Mouse (Mus musculus): ENCODE data around the gene Gramd2. TPM values are rescaled to one million over a fixed set of nuclear protein-coding genes. Genes with fewer than 3 reads are reported as not detected.

Gene Gramd2
- polyA plus RNA-seq, 1 experiment from 2014 or later, result 6.2 TPM

DNA sequence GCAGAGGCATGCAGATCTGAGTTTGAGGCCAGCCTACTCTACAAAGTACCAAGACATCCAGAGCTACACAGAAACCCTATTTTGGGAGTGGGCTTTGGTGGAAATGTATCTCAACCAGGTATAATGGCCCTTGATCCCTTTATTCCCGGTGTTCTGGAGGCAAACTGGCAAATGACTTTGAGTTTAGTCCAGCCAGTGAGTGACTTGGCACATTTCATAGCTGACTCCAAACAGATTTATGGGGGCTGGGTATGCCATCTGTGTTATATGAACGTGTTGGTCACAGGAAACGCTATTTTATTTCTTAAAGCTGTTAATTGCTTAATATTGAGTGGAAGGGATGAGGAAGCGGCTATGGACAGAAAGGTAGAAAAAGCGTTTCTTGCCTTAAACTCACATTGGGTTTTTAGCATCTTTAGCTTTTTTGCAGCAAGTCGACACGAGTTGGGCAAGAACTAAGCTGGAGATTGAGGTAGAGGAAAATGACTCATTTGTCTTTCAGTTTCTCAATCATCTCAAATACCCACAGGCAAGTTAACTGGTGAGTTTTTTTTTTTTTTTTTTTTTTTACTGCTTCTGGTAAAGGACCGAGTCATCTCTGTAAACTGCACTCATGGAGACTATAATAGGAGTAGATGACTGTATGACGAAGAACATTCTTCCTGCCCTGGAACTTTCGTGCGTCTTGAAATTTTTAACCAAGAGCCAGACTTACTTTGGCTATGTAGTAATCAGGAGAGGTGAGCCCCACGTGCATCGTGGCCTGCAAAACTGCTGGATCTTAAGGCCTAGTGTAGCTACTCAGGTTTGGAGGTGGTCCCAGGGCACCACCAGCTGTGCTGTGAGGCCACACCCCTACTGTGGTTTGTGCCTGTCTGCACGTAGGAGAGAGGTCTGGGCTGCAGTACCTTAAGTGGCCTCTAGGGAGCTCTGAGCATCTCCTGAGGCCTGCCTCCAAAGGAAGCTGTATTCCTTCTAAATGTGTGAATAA is 20.6 kb upstream of the Gramd2 start:
- peak overlapping the region; percentile 73 for H3K4me3 ChIP-seq
- WGBS, result 21% methylated on average over 14 of the region's 14 CpGs
- H3K36me3 ChIP-seq, result peaks cover 15% of the 10 kb centered on the region
- no peaks in the 10 kb centered on the region for H3K27me3 ChIP-seq
- 0 out of 2 replicates have a peak, but pooled peaks have one; percentile 25 for ATAC-seq (ENCODE audit: borderline replicate concordance, extremely low read depth, low FRiP score, low TSS enrichment)
- H3K4me1 ChIP-seq, result peaks cover 56% of the 10 kb centered on the region
- H3K4me2 ChIP-seq, result peak overlapping the region; percentile 60
- H3K9me3 ChIP-seq, result no peaks in the 10 kb centered on the region
- no peak overlapping the region for H3K9ac ChIP-seq
- H3K27ac ChIP-seq, result peak overlapping the region; percentile 75

GRCm38 (mm10) chr9:59660421-59660820 is 19.5 kb upstream of the Gramd2 start:
- no peak for ATAC-seq (ENCODE audit: borderline replicate concordance, extremely low read depth, low FRiP score, low TSS enrichment)
- Histone ChIP-seq H3K4me3 (peak overlapping the region; percentile 6; the same call in 1 of the 2 replicates), H3K36me3 (peaks cover 24% of the 10 kb centered on the region), H3K9ac (no peak overlapping the region), H3K4me2 (peak overlapping the region; percentile 60), H3K9me3 (no peaks in the 10 kb centered on the region), H3K4me1 (peaks cover 55% of the 10 kb centered on the region), H3K27ac (peak overlapping the region; percentile 75), H3K27me3 (no peaks in the 10 kb centered on the region)
- whole genome bisulfite sequencing, result 56% methylated on average over 10 of the region's 10 CpGs

GRCm38 (mm10) chr9:59661298-59661975 is 18.5 kb upstream of the Gramd2 start:
- no peaks in the 10 kb centered on the region for H3K9me3 ChIP-seq
- peak overlapping the region; percentile 75; the same call in 1 of the 2 replicates for H3K27ac ChIP-seq
- H3K36me3 ChIP-seq, result peaks cover 34% of the 10 kb centered on the region
- H3K27me3 ChIP-seq, result no peaks in the 10 kb centered on the region
- H3K4me3 ChIP-seq, result no peak overlapping the region
- no peak overlapping the region; the same call in 1 of the 2 replicates for H3K4me2 ChIP-seq
- no peak for ATAC-seq (ENCODE audit: borderline replicate concordance, extremely low read depth, low FRiP score, low TSS enrichment)
- peaks cover 51% of the 10 kb centered on the region for H3K4me1 ChIP-seq
- H3K9ac ChIP-seq, result no peak overlapping the region
- 52% methylated on average over 6 of the region's 6 CpGs for WGBS

DNA sequence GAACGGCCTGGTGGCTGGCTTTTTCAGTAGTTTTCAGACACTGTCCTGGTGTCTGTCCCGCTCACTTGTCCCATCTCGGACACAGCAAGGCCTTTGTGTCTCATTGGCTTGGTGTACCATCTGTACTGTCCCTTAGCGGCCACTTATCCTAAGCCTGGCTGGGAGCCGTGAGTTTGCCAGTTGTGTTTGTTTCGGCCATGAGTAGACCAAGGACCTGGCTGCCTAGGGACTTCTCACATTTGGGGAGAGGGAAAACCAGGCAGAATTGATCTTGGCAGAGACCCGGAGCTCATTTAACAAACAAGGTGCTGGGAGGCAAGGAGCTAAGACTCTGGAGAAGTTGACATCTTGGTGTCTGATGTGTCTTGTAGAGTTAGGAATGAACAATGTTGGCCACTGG is 16.7 kb upstream of the Gramd2 start:
- whole genome bisulfite sequencing, result 77% methylated on average over 7 of the region's 7 CpGs

GRCm38 (mm10) chr9:59663957-59664356 is 16.0 kb upstream of the Gramd2 start:
- Histone ChIP-seq H3K27ac (no peak overlapping the region), H3K36me3 (peaks cover 59% of the 10 kb centered on the region), H3K27me3 (no peaks in the 10 kb centered on the region), H3K4me3 (no peak overlapping the region), H3K4me2 (no peak overlapping the region), H3K9ac (no peak overlapping the region), H3K9me3 (no peaks in the 10 kb centered on the region), H3K4me1 (peaks cover 36% of the 10 kb centered on the region)
- 63% methylated on average over 3 of the region's 3 CpGs for WGBS
- no peak for ATAC-seq (ENCODE audit: borderline replicate concordance, extremely low read depth, low FRiP score, low TSS enrichment)

More for the DNA sequence above, 16.7 kb upstream of the Gramd2 start:
- Histone ChIP-seq H3K4me1 (peaks cover 43% of the 10 kb centered on the region), H3K9ac (no peak overlapping the region), H3K36me3 (peaks cover 52% of the 10 kb centered on the region), H3K27ac (no peak overlapping the region), H3K27me3 (no peaks in the 10 kb centered on the region), H3K9me3 (no peaks in the 10 kb centered on the region), H3K4me2 (no peak overlapping the region), H3K4me3 (no peak overlapping the region)
- ATAC-seq (ENCODE audit: borderline replicate concordance, extremely low read depth, low FRiP score, low TSS enrichment), result no peak

GRCm38 (mm10) chr9:59664664-59665256 is 15.2 kb upstream of the Gramd2 start:
- H3K4me1 ChIP-seq, result peaks cover 28% of the 10 kb centered on the region
- no peaks in the 10 kb centered on the region for H3K9me3 ChIP-seq
- H3K27me3 ChIP-seq, result no peaks in the 10 kb centered on the region
- no peak for ATAC-seq (ENCODE audit: borderline replicate concordance, extremely low read depth, low FRiP score, low TSS enrichment)
- H3K9ac ChIP-seq, result no peak overlapping the region
- no peak overlapping the region for H3K4me3 ChIP-seq
- no peak overlapping the region for H3K27ac ChIP-seq
- 68% methylated on average over 4 of the region's 4 CpGs for WGBS
- H3K4me2 ChIP-seq, result no peak overlapping the region
- peaks cover 65% of the 10 kb centered on the region for H3K36me3 ChIP-seq

DNA sequence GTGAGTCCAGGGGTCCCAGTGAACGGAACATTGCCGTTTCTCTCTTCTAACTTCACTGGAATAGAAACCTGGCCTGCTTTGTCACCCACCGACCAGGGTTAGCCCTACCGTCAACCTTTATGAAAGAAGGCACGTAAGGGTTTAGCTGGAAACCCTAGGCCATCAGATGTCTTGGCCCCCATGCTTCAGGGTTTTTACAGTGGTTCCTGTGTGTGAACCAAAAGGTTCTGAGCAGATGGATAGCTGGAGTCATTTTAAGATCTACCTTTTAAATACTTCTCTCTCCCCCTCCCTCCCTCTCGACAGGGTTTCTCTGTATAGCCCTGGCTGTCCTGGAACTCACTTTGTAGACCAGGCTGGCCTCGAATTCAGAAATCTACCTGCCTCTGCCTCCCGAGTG is 13.9 kb upstream of the Gramd2 start:
- no peak overlapping the region for H3K9ac ChIP-seq
- H3K27me3 ChIP-seq, result no peaks in the 10 kb centered on the region
- 86% methylated on average over 8 of the region's 8 CpGs for WGBS
- H3K9me3 ChIP-seq, result no peaks in the 10 kb centered on the region
- peaks cover 15% of the 10 kb centered on the region for H3K4me1 ChIP-seq
- no peak overlapping the region for H3K4me3 ChIP-seq
- no peak overlapping the region for H3K27ac ChIP-seq
- peaks cover 71% of the 10 kb centered on the region for H3K36me3 ChIP-seq
- ATAC-seq (ENCODE audit: borderline replicate concordance, extremely low read depth, low FRiP score, low TSS enrichment), result no peak
- no peak overlapping the region for H3K4me2 ChIP-seq

GRCm38 (mm10) chr9:59666813-59667212 is 13.1 kb upstream of the Gramd2 start:
- Histone ChIP-seq H3K4me3 (no peak overlapping the region), H3K27ac (no peak overlapping the region), H3K36me3 (peaks cover 71% of the 10 kb centered on the region), H3K4me1 (peaks cover 7% of the 10 kb centered on the region), H3K4me2 (no peak overlapping the region), H3K9ac (no peak overlapping the region), H3K9me3 (no peaks in the 10 kb centered on the region), H3K27me3 (no peaks in the 10 kb centered on the region)
- no peak for ATAC-seq (ENCODE audit: borderline replicate concordance, extremely low read depth, low FRiP score, low TSS enrichment)
- WGBS, result 86% methylated on average over 1 of the region's 1 CpGs

- peaks cover 75% of the 10 kb centered on the region for H3K36me3 ChIP-seq
- H3K27me3 ChIP-seq, result no peaks in the 10 kb centered on the region
- no peak overlapping the region for H3K4me3 ChIP-seq
- no peak overlapping the region for H3K9ac ChIP-seq
- H3K9me3 ChIP-seq, result no peaks in the 10 kb centered on the region
- no peak overlapping the region for H3K4me2 ChIP-seq
- peaks cover 7% of the 10 kb centered on the region; the same call in 1 of the 2 replicates for H3K4me1 ChIP-seq
- WGBS, result 54% methylated on average over 4 of the region's 4 CpGs
- H3K27ac ChIP-seq, result no peak overlapping the region
- ATAC-seq (ENCODE audit: borderline replicate concordance, extremely low read depth, low FRiP score, low TSS enrichment), result no peak
These were observed 12.7 kb upstream of the Gramd2 start for GRCm38 (mm10) chr9:59667250-59667649.

- no peak overlapping the region for H3K9ac ChIP-seq
- H3K27ac ChIP-seq, result no peak overlapping the region
- no peak overlapping the region for H3K4me2 ChIP-seq
- peaks cover 82% of the 10 kb centered on the region for H3K36me3 ChIP-seq
- H3K4me1 ChIP-seq, result peaks cover 3% of the 10 kb centered on the region; the same call in 1 of the 2 replicates
- WGBS, result 80% methylated on average over 6 of the region's 6 CpGs
- H3K4me3 ChIP-seq, result no peak overlapping the region
- H3K27me3 ChIP-seq, result no peaks in the 10 kb centered on the region
- no peak for ATAC-seq (ENCODE audit: borderline replicate concordance, extremely low read depth, low FRiP score, low TSS enrichment)
- no peaks in the 10 kb centered on the region for H3K9me3 ChIP-seq
These were observed 12.0 kb upstream of the Gramd2 start for GRCm38 (mm10) chr9:59667904-59668303.

DNA sequence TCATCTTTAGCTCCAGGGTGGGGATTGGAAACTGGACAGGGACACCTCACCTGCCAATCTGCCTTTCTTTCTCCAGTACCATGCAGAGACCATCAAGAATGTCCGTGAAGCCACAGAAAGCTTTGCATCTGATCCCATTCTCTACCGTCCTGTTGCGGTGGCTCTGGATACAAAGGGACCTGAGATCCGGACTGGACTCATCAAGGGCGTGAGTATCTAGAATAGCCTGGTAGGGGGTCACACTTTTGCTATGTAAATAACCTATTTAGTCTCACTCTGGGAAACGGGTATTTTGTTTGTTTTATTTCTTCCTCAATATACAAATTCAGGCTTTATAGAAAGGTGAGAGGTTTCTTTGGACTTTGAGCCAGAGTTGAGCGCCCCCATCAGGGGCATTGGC is 11.5 kb upstream of the Gramd2 start:
- Histone ChIP-seq H3K36me3 (peaks cover 88% of the 10 kb centered on the region), H3K9ac (no peak overlapping the region), H3K4me3 (no peak overlapping the region), H3K4me2 (no peak overlapping the region), H3K27me3 (no peaks in the 10 kb centered on the region), H3K27ac (no peak overlapping the region), H3K4me1 (peaks cover 3% of the 10 kb centered on the region; the same call in 1 of the 2 replicates), H3K9me3 (no peaks in the 10 kb centered on the region)
- ATAC-seq (ENCODE audit: borderline replicate concordance, extremely low read depth, low FRiP score, low TSS enrichment), result no peak
- 86% methylated on average over 7 of the region's 7 CpGs for WGBS
